Mouse (Mus musculus) lung, postnatal 0 days (tissue): Measurements from ENCODE around the gene Slc25a22. TPM values are rescaled to one million over a fixed set of nuclear protein-coding genes. Genes with fewer than 3 reads are reported as not detected.

Source experiments
- ATAC-seq: fragments of 200-750 bp; cut with Nextera tagmentation; 2 replicates; pipeline ENCODE4 v1.8.0; 2017; ENCODE audit warnings: moderate library complexity
- DNase-seq: peaks from one replicate; pipeline ENCODE4 v3.0.0-alpha.2; 2016; ENCODE audit warnings: low spot score
- H3K27ac ChIP-seq: fragments of 300-500 bp; sonication (generic); 2 replicates; pipeline ENCODE4 v1.5.1; 2014; ENCODE audit warnings: antibody characterized with exemption, mild to moderate bottlenecking, low read length, mixed read lengths
- H3K27me3 ChIP-seq: fragments of 300-500 bp; sonication (generic); replicated peaks from 2 replicates; pipeline ENCODE4 v1.6.1; 2014; ENCODE audit warnings: low read length, mixed read lengths; ENCODE audit not compliant: insufficient read depth
- H3K36me3 ChIP-seq: fragments of 300-500 bp; sonication (generic); 2 replicates; pipeline ENCODE4 v1.6.1; 2014; ENCODE audit warnings: low read length, mixed read lengths; ENCODE audit not compliant: insufficient read depth
- H3K4me1 ChIP-seq: fragments of 300-500 bp; sonication (generic); 2 replicates; pipeline ENCODE4 v1.6.1; 2014; ENCODE audit warnings: antibody characterized with exemption, low read depth, low read length, mixed read lengths; ENCODE audit not compliant: insufficient read depth
- H3K4me2 ChIP-seq: fragments of 300-500 bp; sonication (generic); replicated peaks from 2 replicates; pipeline ENCODE4 v1.6.1; 2014; ENCODE audit warnings: low read depth, mild to moderate bottlenecking, low read length, moderate library complexity, mixed read lengths
- H3K4me3 ChIP-seq: fragments of 300-500 bp; sonication (generic); 2 replicates; pipeline ENCODE4 v1.5.1; 2014; ENCODE audit warnings: low read depth, low read length
- H3K9ac ChIP-seq: fragments of 300-500 bp; sonication (generic); replicated peaks from 2 replicates; pipeline ENCODE4 v1.6.1; 2014; ENCODE audit warnings: low read depth, mild to moderate bottlenecking
- H3K9me3 ChIP-seq: fragments of 300-500 bp; sonication (generic); 2 replicates; pipeline ENCODE4 v1.6.1; 2016; ENCODE audit warnings: low read length, mixed read lengths
- CTCF ChIP-seq: IDR thresholded peaks from 2 replicates; pipeline ENCODE4 v1.5.1; 2016; ENCODE audit warnings: antibody characterized with exemption, mild to moderate bottlenecking
- EP300 ChIP-seq: IDR thresholded peaks from 2 replicates; pipeline ENCODE4 v1.6.1; 2016; ENCODE audit warnings: antibody characterized with exemption, mild to moderate bottlenecking, control low read depth
- WGBS: fragments of 180-500 bp; shearing (Covaris S2); extraction: QIAGEN DNeasy Blood & Tissue Kit; methylation state at CpG from one replicate; pipeline ENCODE4 v1.1.7; 2014; 5-methylcytosine and 5-hydroxymethylcytosine counted together
- polyA plus RNA-seq: library from polyadenylated mRNA; unstranded; fragments of >200 nt; fragmentation: Nextera tagmentation; extraction: Ambion mirVana; gene quantifications from 2 replicates; pipeline ENCODE4 v1.2.1, GENCODE M21; 2015

The Slc25a22 gene
- polyA plus RNA-seq, 1 experiment from 2014 or later: 12.3 TPM

DNA sequence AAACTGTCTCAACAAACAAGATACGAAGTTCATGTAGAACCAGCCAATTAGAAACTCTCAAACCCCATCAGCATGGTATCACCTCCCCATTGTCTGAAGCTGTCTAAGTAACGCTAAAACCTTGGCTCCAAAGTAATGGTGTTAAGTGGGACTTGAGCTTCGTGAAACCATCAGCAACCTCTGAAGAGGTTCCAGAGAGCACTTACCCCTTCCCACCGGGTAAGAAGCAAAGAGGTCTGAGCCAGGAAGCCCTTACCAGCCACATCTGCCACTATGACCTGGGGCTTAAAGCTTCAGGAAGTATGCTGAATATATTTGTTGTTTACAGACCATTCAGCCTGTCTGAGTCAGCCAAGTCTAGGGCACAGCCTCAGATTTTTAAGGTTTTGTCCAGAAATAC, 32.2 kb downstream of the Slc25a22 start:
- H3K4me1 ChIP-seq: no peaks in the 10 kb centered on the region
- H3K4me2 ChIP-seq: no peak overlapping the region
- no peak for TF ChIP-seq CTCF
- peak; percentile 29; the same call in 1 of the 2 replicates for TF ChIP-seq EP300
- DNase-seq (peak; percentile 88), ATAC-seq (peak; percentile 69)
- no peaks in the 10 kb centered on the region for H3K27me3 ChIP-seq
- H3K4me3 ChIP-seq: no peak overlapping the region
- no peaks in the 10 kb centered on the region for H3K9me3 ChIP-seq
- 55% methylated on average over 4 of the region's 4 CpGs for WGBS
- H3K36me3 ChIP-seq: peaks cover 15% of the 10 kb centered on the region; the same call in 1 of the 2 replicates
- no peak overlapping the region for H3K27ac ChIP-seq
- H3K9ac ChIP-seq: no peak overlapping the region

DNA sequence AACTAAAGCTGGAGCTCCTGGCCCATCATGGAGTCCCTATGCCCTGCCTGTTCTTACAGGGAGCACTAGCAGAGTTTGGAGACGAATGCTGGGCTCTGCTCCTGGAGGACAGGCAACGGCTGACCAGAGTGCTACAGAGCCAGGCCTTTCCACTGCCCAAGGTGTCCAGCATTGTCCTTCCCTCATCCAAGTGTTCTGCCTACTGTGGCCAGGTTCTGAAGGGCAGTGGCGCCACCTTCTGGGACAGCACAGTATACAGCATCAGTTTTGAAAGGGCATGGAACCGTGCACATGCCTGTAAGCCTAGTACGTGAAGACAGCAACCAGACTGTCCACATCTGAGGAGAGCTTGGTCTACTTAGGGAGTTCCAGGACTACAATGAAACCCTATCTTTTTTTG, 34.4 kb downstream of the Slc25a22 start:
- Histone ChIP-seq H3K36me3 (peaks cover 31% of the 10 kb centered on the region; the same call in 1 of the 2 replicates), H3K4me3 (no peak overlapping the region), H3K9me3 (no peaks in the 10 kb centered on the region), H3K27me3 (no peaks in the 10 kb centered on the region), H3K27ac (no peak overlapping the region), H3K9ac (no peak overlapping the region), H3K4me2 (no peak overlapping the region), H3K4me1 (no peaks in the 10 kb centered on the region)
- WGBS: 39% methylated on average over 5 of the region's 5 CpGs
- DNase-seq (peak; percentile 84), ATAC-seq (peak; percentile 70)
- TF ChIP-seq CTCF (peak; percentile 95), EP300 (no peak)

DNA sequence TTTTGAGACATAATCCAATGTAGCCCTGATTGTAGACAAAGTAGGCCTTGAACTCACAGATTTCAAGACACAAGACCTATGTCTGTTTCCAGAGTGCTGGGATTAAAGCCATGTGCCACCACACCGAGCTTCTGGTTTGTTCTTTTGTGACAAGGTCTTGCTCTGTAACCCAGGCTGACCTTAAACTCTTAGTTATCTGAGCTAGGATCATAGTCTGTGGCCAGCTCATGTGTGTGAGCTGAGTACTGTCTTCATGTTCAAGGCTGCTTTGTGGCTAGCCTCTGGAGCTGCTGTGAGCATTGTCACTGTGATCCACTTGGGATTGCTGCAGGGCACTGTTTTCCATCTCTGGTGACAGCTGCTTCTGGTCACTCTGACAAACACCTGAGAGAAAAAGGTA, 42.3 kb downstream of the Slc25a22 start:
- TF ChIP-seq CTCF (no peak), EP300 (no peak)
- Histone ChIP-seq H3K9me3 (no peaks in the 10 kb centered on the region), H3K4me2 (no peak overlapping the region), H3K36me3 (peaks cover 27% of the 10 kb centered on the region; the same call in 1 of the 2 replicates), H3K4me1 (peaks cover 8% of the 10 kb centered on the region; the same call in 1 of the 2 replicates), H3K4me3 (no peak overlapping the region), H3K9ac (no peak overlapping the region), H3K27me3 (no peaks in the 10 kb centered on the region), H3K27ac (no peak overlapping the region)
- ATAC-seq: no peak
- WGBS: 68% methylated on average over 1 of the region's 1 CpGs
- DNase-seq: no peak

DNA sequence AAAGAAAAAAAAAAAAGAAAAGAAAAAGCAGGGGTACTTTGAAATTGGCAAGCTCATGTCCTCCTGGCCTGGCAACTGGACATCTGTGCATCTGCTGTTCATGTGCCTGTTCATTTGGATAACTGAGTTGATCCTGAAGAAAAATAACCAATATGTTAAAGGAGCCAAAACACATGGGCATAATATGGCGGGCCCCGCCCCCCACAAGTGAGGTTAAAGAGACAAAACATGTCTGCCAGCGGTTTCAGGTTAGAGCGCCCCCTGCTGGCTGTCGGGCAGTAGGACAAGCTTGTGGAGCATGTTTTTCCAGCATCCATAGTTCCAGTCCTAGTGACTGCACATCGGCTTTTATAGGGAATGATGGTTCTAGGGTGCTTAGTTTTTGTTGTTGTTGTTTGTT, 42.9 kb downstream of the Slc25a22 start:
- WGBS: 26% methylated on average over 6 of the region's 6 CpGs
- peak; percentile 80 for DNase-seq

DNA sequence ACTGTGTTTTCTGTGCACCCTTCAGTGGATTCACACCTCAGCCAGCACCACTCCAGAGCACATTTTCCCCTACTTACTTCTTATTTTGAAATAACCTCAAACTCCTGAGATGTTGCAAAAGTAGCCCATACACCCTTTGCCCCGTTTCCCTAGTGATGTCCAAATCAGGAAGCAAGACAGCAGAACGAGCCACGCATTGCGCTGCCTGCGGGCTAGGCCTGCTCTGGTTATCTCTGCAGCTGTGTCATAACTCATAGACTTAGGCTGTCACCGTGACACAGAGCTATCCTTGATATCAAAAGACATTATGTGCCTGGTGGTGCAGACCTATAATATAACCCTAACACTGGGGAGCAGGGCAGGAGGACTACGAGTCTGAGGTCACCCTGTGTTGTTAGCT, 43.5 kb downstream of the Slc25a22 start:
- Histone ChIP-seq H3K27me3 (no peaks in the 10 kb centered on the region), H3K27ac (no peak overlapping the region), H3K4me1 (peaks cover 8% of the 10 kb centered on the region; the same call in 1 of the 2 replicates), H3K4me3 (no peak overlapping the region), H3K4me2 (no peak overlapping the region), H3K9ac (no peak overlapping the region), H3K36me3 (peaks cover 18% of the 10 kb centered on the region; the same call in 1 of the 2 replicates), H3K9me3 (no peaks in the 10 kb centered on the region)
- no peak for TF ChIP-seq CTCF
- no peak for TF ChIP-seq EP300
- peak; percentile 56 for DNase-seq
- no peak for ATAC-seq
- WGBS: 68% methylated on average over 7 of the region's 7 CpGs

More for the DNA sequence above, 42.9 kb downstream of the Slc25a22 start:
- ATAC-seq: no peak
- Histone ChIP-seq H3K36me3 (peaks cover 21% of the 10 kb centered on the region; the same call in 1 of the 2 replicates), H3K27me3 (no peaks in the 10 kb centered on the region), H3K4me3 (no peak overlapping the region), H3K4me2 (no peak overlapping the region), H3K4me1 (peaks cover 8% of the 10 kb centered on the region; the same call in 1 of the 2 replicates), H3K9me3 (no peaks in the 10 kb centered on the region), H3K27ac (no peak overlapping the region), H3K9ac (no peak overlapping the region)
- no peak for TF ChIP-seq EP300
- peak; percentile 88 for TF ChIP-seq CTCF

DNA sequence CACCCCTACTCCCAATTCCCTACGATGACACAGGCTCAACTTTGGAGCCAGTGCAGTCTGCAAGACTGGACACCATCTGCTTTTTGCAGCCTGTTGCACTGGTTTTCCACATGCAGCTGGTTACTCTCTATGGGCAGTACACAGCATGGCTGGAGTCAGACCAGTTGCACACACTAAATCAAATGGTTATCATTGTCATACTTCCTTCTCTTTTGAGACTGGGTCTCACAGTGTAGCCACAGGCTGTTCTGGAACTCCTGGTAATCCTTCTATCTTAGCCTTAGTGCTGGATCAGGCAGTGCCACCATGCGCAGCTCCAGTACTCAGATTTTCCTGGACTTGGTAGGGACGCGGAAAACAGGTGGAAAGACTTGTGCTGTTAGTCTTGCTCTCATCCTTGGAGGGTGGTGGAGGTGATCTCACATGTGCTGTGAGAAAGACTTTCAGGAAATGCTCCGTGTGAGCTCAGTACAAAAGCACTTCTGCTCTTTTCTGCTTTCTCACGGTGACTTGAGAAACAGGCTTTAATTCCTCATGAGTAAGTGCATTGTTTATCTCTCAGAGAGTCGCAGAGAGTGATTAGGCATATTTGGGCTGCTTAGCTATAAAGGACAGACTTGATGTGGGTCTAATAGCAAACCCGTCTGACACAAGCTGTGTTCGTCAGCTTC, 45.0 kb downstream of the Slc25a22 start:
- Histone ChIP-seq H3K4me3 (peak overlapping the region; percentile 63), H3K9me3 (no peaks in the 10 kb centered on the region), H3K27me3 (no peaks in the 10 kb centered on the region), H3K27ac (peak overlapping the region; percentile 75), H3K36me3 (0 out of 2 replicates have a peak, but pooled peaks cover 9% of the 10 kb centered on the region), H3K4me1 (peaks cover 8% of the 10 kb centered on the region; the same call in 1 of the 2 replicates), H3K9ac (peak overlapping the region; percentile 36), H3K4me2 (peak overlapping the region; percentile 87)
- ATAC-seq: peak; percentile 13
- DNase-seq: peak; percentile 75
- TF ChIP-seq CTCF: no peak
- 0 out of 2 replicates have a peak, but pooled peaks have one; percentile 25 for TF ChIP-seq EP300
- WGBS: 24% methylated on average over 9 of the region's 9 CpGs
